Mouse (Mus musculus): ENCODE data around the gene Nol3. TPM values are rescaled to one million over a fixed set of nuclear protein-coding genes. Genes with fewer than 3 reads are reported as not detected.

Gene Nol3
- polyA plus RNA-seq, 1 experiment from 2014 or later: 1.2 TPM

MicroRNAs within 50 kb of the gene (microRNA counts, 519-probe panel; counts per million panel counts)
- microRNA mmu-miR-328: 2,454 counts per million, percentile 60 among the panel's probes with 10 or more counts

Small RNAs within 50 kb of the gene (microRNA-seq; reads per million reads assigned to microRNA genes)
- gene Gm27320 (not detected), gene Mir328 (195 reads per million, percentile 64 among the genes with 10 or more reads in this experiment)

Other genes with a start within 250 kb of the Nol3 start
- 0.09 TPM in 1 of 2 replicates, not detected in the other for gene Ces3a, start 227.5 kb upstream of the Nol3 start, polyA plus RNA-seq (2015; fragmentation: Nextera tagmentation; extraction: Ambion mirVana)
- gene Ces3b, start 192.4 kb upstream of the Nol3 start, polyA plus RNA-seq (2015; fragmentation: Nextera tagmentation; extraction: Ambion mirVana): not detected in 2 replicates
- gene Ces4a, start 144.3 kb upstream of the Nol3 start, polyA plus RNA-seq (2015; fragmentation: Nextera tagmentation; extraction: Ambion mirVana): not detected in 2 replicates
- gene Cbfb, start 105.5 kb upstream of the Nol3 start, polyA plus RNA-seq (2015; fragmentation: Nextera tagmentation; extraction: Ambion mirVana): 59.9 and 63.5 TPM in 2 replicates
- gene D230025D16Rik, start 51.0 kb upstream of the Nol3 start, polyA plus RNA-seq (2015; fragmentation: Nextera tagmentation; extraction: Ambion mirVana): 26.9 and 27.6 TPM in 2 replicates
- 10.2 and 11.9 TPM in 2 replicates for gene B3gnt9, start 21.0 kb upstream of the Nol3 start, polyA plus RNA-seq (2015; fragmentation: Nextera tagmentation; extraction: Ambion mirVana)
- gene Tradd, start 11.5 kb upstream of the Nol3 start, polyA plus RNA-seq (2015; fragmentation: Nextera tagmentation; extraction: Ambion mirVana): 23.4 and 26.3 TPM in 2 replicates
- 3.0 and 3.1 TPM in 2 replicates for gene Fbxl8, start 11.5 kb upstream of the Nol3 start, polyA plus RNA-seq (2015; fragmentation: Nextera tagmentation; extraction: Ambion mirVana)
- 0.14 and 0.16 TPM in 2 replicates for gene Hsf4, start 6.3 kb upstream of the Nol3 start, polyA plus RNA-seq (2015; fragmentation: Nextera tagmentation; extraction: Ambion mirVana)
- gene 4931428F04Rik, start 13.7 kb downstream of the Nol3 start, polyA plus RNA-seq (2015; fragmentation: Nextera tagmentation; extraction: Ambion mirVana): 10.5 and 13.4 TPM in 2 replicates
- gene Exoc3l, start 20.0 kb downstream of the Nol3 start, polyA plus RNA-seq (2015; fragmentation: Nextera tagmentation; extraction: Ambion mirVana): 29.5 and 32.1 TPM in 2 replicates
- 90.1 and 108 TPM in 2 replicates for gene E2f4, start 21.5 kb downstream of the Nol3 start, polyA plus RNA-seq (2015; fragmentation: Nextera tagmentation; extraction: Ambion mirVana)
- gene Elmo3, start 29.5 kb downstream of the Nol3 start, polyA plus RNA-seq (2015; fragmentation: Nextera tagmentation; extraction: Ambion mirVana): 13.3 and 13.9 TPM in 2 replicates
- 2.2 and 2.4 TPM in 2 replicates for gene Lrrc29, start 50.1 kb downstream of the Nol3 start, polyA plus RNA-seq (2015; fragmentation: Nextera tagmentation; extraction: Ambion mirVana)
- 120 and 136 TPM in 2 replicates for gene Tmem208, start 50.2 kb downstream of the Nol3 start, polyA plus RNA-seq (2015; fragmentation: Nextera tagmentation; extraction: Ambion mirVana)
- gene Fhod1, start 71.8 kb downstream of the Nol3 start, polyA plus RNA-seq (2015; fragmentation: Nextera tagmentation; extraction: Ambion mirVana): 3.7 and 4.6 TPM in 2 replicates
- gene Slc9a5, start 72.7 kb downstream of the Nol3 start, polyA plus RNA-seq (2015; fragmentation: Nextera tagmentation; extraction: Ambion mirVana): 2.5 and 3.1 TPM in 2 replicates
- gene Plekhg4, start 97.1 kb downstream of the Nol3 start, polyA plus RNA-seq (2015; fragmentation: Nextera tagmentation; extraction: Ambion mirVana): 0.32 and 0.37 TPM in 2 replicates
- gene Kctd19, start 137.4 kb downstream of the Nol3 start, polyA plus RNA-seq (2015; fragmentation: Nextera tagmentation; extraction: Ambion mirVana): not detected in 2 replicates
- 0.17 and 0.41 TPM in 2 replicates for gene Lrrc36, start 137.4 kb downstream of the Nol3 start, polyA plus RNA-seq (2015; fragmentation: Nextera tagmentation; extraction: Ambion mirVana)
- 22.2 and 24.8 TPM in 2 replicates for gene Tppp3, start 195.4 kb downstream of the Nol3 start, polyA plus RNA-seq (2015; fragmentation: Nextera tagmentation; extraction: Ambion mirVana)
- 49.6 and 51.1 TPM in 2 replicates for gene Zdhhc1, start 220.8 kb downstream of the Nol3 start, polyA plus RNA-seq (2015; fragmentation: Nextera tagmentation; extraction: Ambion mirVana)
- gene Hsd11b2, start 242.6 kb downstream of the Nol3 start, polyA plus RNA-seq (2015; fragmentation: Nextera tagmentation; extraction: Ambion mirVana): 39.3 and 39.9 TPM in 2 replicates